Mouse (Mus musculus): ENCODE data around the gene Mfsd1. TPM values are rescaled to one million over a fixed set of nuclear protein-coding genes. Genes with fewer than 3 reads are reported as not detected.

Gene Mfsd1
- total RNA-seq, 2 experiments from 2014 or later: 22.5 to 26.9 TPM

DNA sequence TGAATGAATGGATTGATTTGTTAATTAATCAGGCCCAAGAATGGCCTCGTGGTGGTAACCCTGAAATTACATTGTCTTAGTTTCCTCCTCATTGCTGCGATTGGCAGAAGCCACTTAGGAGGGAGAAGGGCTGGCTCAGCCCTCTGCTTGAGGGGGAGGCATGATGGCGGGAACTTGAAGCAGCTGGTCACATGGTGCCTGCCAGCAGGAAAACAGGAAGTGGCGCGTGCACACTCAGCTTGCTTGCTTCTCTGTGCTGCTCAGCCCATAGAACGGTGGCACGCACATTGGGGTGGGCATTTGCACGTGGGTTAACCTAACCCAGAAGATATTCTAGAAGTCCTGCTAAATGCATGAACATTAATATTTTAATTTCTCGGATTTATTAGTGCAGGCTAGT, 4.9 kb downstream of the Mfsd1 start:
- intact Hi-C loops (cut with DNase I): no loop called here
- no peak for DNase-seq (ENCODE audit: low spot score)

DNA sequence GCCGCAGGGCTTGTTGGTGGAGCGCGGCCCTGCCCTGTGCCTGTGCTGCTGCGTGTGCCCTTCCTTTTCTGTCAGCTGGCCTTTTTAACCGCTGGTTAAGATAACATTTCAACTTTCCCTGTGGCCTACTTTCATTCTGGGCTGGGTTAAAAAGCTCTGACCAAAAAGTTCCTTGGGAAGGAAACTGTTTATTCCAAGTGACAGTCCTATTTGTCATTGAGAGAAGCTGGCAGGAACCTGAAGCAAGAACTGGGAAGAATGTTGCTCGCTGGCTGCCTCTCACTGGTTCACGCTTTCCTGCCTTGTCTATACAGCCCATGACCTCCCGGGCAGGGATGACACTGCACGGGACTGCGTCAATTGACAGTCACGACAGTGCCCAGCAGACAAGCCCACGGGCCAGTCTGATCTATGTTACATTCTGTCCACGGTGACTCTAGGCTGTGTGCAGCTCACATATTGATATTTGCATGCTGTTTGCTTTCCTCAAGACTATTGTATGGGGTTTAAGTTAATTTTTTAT, 19.1 kb downstream of the Mfsd1 start:
- DNase-seq (ENCODE audit: low spot score): no peak
- intact Hi-C loops (cut with DNase I): no loop called here

DNA sequence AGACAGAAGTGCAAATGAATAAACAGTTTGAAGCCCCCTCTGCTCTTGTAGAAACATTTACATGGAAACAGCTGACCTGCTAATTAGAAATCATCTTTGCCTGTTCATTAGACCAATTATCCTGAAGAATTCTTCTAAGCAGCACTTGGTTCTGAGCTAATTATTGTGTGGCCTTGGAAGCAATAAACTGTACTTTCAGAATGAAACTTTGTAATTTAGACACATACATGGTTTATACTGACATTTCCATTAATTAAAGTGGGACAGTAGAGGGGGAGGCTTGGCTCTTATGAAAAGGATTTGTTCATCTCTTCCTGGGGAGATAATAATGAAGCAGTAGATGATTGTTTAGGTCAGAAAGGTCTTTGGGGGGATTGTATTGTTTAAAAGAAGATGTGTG, 35.7 kb downstream of the Mfsd1 start:
- DNase-seq (ENCODE audit: low spot score): no peak
- intact Hi-C loops (cut with DNase I): no loop called here

DNA sequence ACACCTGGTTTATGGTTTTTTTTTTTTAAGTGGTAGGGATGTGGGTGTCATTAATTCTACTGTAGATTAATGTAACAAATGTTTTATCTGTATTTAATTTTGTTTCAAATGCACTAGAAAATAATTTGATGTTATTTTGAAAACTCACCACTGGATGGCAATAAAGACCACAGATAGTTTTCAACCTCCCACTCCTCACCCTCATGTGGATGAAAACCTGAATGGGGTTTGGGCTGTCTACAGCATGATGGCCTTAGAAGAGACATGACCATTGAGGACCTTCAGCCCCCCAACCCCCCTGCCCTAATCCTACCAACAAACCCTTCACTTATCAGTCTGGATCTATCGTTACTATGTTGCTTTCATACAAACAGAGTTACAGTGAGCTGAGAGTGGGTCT, 42.1 kb downstream of the Mfsd1 start:
- intact Hi-C loops (cut with DNase I): loop anchor here (2.0 kb wide), 1 partner anchor 420 kb away; no protein-coding TSS in a partner anchor
- DNase-seq (ENCODE audit: low spot score): no peak

DNA sequence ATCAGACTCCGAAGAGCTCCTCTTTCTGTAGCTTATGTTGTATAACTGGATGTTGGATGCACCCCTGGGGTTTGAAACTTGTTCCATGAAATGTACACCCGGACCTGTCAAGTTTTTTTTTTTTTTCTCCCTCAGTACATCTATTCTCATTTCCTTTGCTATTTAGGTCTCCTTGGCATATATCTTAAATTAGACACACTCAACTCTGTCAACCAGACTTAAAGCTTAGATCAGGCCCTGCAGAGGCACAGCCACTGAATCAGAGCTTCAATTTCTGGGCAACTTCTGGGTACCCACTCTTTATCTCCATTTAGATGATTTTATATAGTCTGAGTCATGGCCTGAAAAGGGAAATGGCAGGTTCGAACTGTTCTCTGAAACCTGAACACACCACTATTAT, 60.6 kb downstream of the Mfsd1 start:
- intact Hi-C loops (cut with DNase I): no loop called here
- no peak for DNase-seq (ENCODE audit: low spot score)

DNA sequence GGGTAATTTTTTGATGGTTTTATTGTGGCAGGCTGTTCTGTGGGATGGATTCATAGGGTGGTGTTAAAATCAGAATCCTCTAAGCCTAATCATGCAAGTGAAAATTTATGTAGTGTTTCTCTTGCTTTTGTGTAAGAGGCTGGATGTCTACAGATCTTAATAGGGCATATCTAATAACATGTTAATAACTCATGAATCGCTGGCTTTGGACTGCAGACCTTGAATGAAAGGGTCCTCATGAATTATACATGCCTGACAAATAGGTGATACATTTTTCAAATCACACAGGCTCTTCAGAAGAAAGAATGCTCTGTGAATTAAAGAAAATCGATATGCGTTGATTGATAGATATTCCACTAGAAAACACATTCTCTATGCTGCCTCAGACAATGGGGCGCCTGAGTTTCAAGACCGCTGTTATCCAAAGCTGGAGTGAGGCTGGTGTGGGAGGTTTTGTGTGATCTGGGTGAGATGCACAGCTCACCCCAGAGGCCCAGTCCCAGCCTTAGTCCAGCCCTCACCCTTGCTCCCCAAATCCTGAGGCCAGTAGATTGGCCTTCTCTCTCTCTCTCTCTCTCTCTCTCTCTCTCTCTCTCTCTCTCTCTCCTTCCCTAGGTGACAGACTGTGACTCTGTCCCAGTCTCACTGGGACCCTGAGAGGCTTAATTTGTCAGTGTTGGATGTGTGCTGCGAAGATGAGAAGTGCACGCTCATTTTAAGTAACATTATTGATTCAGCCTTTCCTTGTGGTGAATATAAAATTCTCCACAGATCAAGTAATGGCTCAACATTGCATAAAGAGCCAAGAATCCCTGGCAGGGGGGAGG, 63.3 kb downstream of the Mfsd1 start:
- no peak for DNase-seq (ENCODE audit: low spot score)

More for the DNA sequence above, 63.3 kb downstream of the Mfsd1 start:
- intact Hi-C loops (cut with DNase I): no loop called here

Other genes with a start within 250 kb of the Mfsd1 start
- 100 to 1,000 TPM; 328 to 331 TPM for gene Mlf1, start 208.6 kb upstream of the Mfsd1 start, total RNA-seq (2021)
- gene Gm17402, start 207.6 kb upstream of the Mfsd1 start, total RNA-seq (2021): not detected
- 100 to 1,000 TPM; 226 to 229 TPM for gene Gfm1, start 152.6 kb upstream of the Mfsd1 start, total RNA-seq (2021)
- gene Lxn, start 118.8 kb upstream of the Mfsd1 start, total RNA-seq (2021): 1 to 10 TPM; 6.5 TPM
- under 1 TPM; 0.53 to 0.62 TPM for gene Rarres1, start 67.2 kb upstream of the Mfsd1 start, total RNA-seq (2021)